Mouse (Mus musculus) midbrain, embryonic 15.5 days (tissue): ENCODE results near the gene Gclc. TPM values are rescaled to one million over a fixed set of nuclear protein-coding genes. Genes with fewer than 3 reads are reported as not detected.
A peak's percentile ranks its signal among the peaks of the same experiment; 100 is the strongest.

ENCODE experiments used
- ATAC-seq: fragments of 200-750 bp; cut with Nextera tagmentation; replicated peaks from 2 replicates; pipeline ENCODE4 v1.8.0; 2017; ENCODE audit warnings: moderate TSS enrichment
- H3K27ac ChIP-seq: fragments of 300-500 bp; sonication (generic); 2 replicates; pipeline ENCODE4 v1.5.1; 2015; ENCODE audit warnings: mild to moderate bottlenecking, inconsistent platforms
- H3K27me3 ChIP-seq: fragments of 300-500 bp; sonication (generic); replicated peaks from 2 replicates; pipeline ENCODE4 v1.6.1; 2015; ENCODE audit warnings: inconsistent platforms
- H3K36me3 ChIP-seq: fragments of 300-500 bp; sonication (generic); replicated peaks from 2 replicates; pipeline ENCODE4 v1.6.1; 2015; ENCODE audit warnings: inconsistent platforms
- H3K4me1 ChIP-seq: fragments of 300-500 bp; sonication (generic); 2 replicates; pipeline ENCODE4 v1.6.1; 2015; ENCODE audit warnings: inconsistent platforms
- H3K4me2 ChIP-seq: fragments of 300-500 bp; sonication (generic); 2 replicates; pipeline ENCODE4 v1.6.1; 2015; ENCODE audit warnings: inconsistent platforms, mild to moderate bottlenecking, moderate library complexity
- H3K4me3 ChIP-seq: fragments of 300-500 bp; sonication (generic); 2 replicates; pipeline ENCODE4 v1.5.1; 2015; ENCODE audit warnings: mild to moderate bottlenecking, inconsistent platforms
- H3K9ac ChIP-seq: fragments of 300-500 bp; sonication (generic); 2 replicates; pipeline ENCODE4 v1.6.1; 2015; ENCODE audit warnings: mild to moderate bottlenecking, inconsistent platforms
- H3K9me3 ChIP-seq: fragments of 300-500 bp; sonication (generic); 2 replicates; pipeline ENCODE4 v1.6.1; 2016; ENCODE audit warnings: inconsistent platforms
- WGBS: fragments of 180-500 bp; shearing (Covaris S2); methylation state at CpG from one replicate; pipeline ENCODE4 v1.1.7; 2015; ENCODE audit warnings: mixed read lengths; 5-methylcytosine and 5-hydroxymethylcytosine counted together
- polyA plus RNA-seq: library from polyadenylated mRNA; unstranded; fragments of >200 nt; fragmentation: Nextera tagmentation; extraction: Ambion mirVana; gene quantifications from 2 replicates; pipeline ENCODE4 v1.2.1, GENCODE M21; 2015

Gclc gene
- polyA plus RNA-seq, 1 experiment from 2014 or later, result 16.7 TPM

DNA sequence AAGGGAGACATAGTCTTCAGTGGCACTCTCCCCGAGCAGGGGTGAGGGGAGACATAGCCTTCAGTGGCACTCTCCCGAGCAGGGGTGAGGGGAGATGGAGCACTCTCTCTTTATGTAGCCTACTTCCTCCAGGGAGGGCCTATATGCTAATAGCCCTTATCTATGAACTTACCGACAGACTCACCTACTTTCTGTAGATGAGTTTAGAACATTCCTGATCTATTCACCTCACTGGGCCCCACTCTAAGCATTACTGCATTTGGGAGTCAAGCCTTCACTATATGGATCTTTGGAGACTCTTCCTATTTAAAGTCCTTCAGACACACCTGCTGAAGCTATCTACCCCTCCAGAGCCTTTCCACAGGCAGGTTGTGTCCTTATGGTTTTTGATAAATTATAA lies 52.1 kb downstream of the Gclc start:
- peak; percentile 71 for ATAC-seq

DNA sequence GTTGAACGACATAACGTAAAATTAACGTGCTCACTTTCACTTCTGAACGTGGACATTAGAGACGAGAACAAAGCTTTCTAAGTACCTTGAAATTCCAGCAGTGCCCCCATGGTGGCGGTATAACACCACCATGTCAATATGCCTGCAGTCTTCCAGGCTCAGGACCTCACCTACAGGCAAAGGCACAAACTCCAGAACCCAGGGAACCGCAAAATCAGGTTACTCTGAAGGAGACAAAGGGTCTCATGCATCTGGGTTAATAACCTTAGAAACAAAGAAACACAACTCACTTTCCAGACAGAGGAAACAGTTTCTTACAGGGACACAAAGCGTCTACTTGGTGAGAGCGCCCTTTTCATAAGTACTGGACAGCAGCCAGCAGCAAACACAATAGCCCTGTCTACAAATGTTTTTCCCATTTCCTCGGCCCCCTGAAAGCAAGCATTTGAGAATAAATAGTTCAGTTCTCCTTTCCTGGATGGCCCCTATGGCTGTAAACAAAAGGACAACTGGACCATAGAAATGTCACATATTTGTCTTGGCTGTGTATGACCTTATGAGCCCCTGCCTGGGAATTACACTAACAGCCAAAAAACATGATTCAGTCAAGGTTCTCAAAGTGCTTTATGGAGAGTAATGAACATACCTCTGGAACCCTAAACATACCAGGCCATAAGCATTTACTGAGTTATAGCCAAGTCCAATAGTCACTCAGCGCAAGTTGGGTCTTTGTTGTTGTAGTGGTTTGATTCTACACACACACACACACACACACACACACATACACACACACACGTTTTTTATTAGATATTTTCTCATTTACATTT lies 52.7 kb downstream of the Gclc start:
- 16% methylated on average over 12 of the region's 12 CpGs for WGBS
- Histone ChIP-seq H3K4me2 (peak overlapping the region; percentile 40; the same call in 1 of the 2 replicates), H3K9ac (no peak overlapping the region), H3K27ac (no peak overlapping the region), H3K27me3 (no peaks in the 10 kb centered on the region), H3K4me1 (peaks cover 9% of the 10 kb centered on the region), H3K36me3 (no peaks in the 10 kb centered on the region), H3K4me3 (no peak overlapping the region), H3K9me3 (no peaks in the 10 kb centered on the region)
- ATAC-seq, result peak; percentile 95

More for the DNA sequence above, 52.1 kb downstream of the Gclc start:
- Histone ChIP-seq H3K4me1 (peaks cover 9% of the 10 kb centered on the region), H3K27me3 (no peaks in the 10 kb centered on the region), H3K4me2 (peak overlapping the region; percentile 40; the same call in 1 of the 2 replicates), H3K27ac (no peak overlapping the region), H3K4me3 (no peak overlapping the region), H3K9ac (no peak overlapping the region), H3K9me3 (no peaks in the 10 kb centered on the region), H3K36me3 (no peaks in the 10 kb centered on the region)
- WGBS, result 40% methylated on average over 3 of the region's 3 CpGs

DNA sequence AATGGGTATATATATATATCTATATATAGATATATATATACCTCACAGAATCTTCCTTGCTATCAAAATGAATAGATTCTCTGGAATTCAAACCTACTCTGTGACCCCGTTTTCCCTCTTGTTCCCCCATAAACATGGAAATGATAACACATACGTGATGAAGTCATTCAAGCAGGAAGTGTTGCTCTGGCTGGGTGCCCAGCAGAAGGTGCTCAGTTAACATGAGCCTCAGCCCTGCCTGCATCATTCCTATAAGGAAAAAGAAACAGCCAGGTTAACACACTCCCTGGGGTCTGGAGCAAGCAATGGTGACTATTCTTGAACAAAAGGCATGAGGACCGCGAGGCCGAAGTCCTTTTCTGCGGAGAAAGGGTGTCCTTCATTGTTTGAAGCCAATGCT lies 54.1 kb downstream of the Gclc start:
- WGBS, result 86% methylated on average over 6 of the region's 6 CpGs
- Histone ChIP-seq H3K4me1 (peaks cover 9% of the 10 kb centered on the region), H3K4me2 (no peak overlapping the region), H3K27ac (no peak overlapping the region), H3K9ac (no peak overlapping the region), H3K9me3 (no peaks in the 10 kb centered on the region), H3K27me3 (no peaks in the 10 kb centered on the region), H3K36me3 (no peaks in the 10 kb centered on the region), H3K4me3 (no peak overlapping the region)
- ATAC-seq, result no peak

DNA sequence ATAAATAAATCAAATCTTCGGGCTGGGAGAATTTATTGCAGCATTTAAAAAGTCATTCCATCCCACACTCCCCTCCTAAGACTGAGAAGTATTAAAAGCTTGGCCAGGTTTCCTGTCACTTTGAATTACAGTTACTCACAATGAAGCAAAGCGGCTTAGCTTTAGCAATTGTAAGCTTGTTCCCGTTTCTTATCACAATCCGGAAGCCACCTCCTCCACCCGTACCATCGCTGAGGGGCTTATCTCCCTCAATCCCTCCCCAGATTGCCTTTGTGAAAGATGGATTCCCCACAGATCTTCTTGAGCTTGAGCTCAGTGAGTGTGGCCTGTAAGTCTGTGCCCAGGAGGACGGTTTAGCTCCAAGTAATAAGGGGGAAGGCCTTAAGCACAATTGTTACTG lies 64.5 kb downstream of the Gclc start:
- no peak overlapping the region for H3K4me3 ChIP-seq
- ATAC-seq, result 0 out of 2 replicates have a peak, but pooled peaks have one; percentile 33
- H3K27ac ChIP-seq, result no peak overlapping the region
- H3K9ac ChIP-seq, result no peak overlapping the region
- no peaks in the 10 kb centered on the region for H3K4me1 ChIP-seq
- H3K36me3 ChIP-seq, result no peaks in the 10 kb centered on the region
- 60% methylated on average over 7 of the region's 7 CpGs for WGBS
- H3K4me2 ChIP-seq, result no peak overlapping the region
- no peaks in the 10 kb centered on the region for H3K27me3 ChIP-seq
- H3K9me3 ChIP-seq, result no peaks in the 10 kb centered on the region

DNA sequence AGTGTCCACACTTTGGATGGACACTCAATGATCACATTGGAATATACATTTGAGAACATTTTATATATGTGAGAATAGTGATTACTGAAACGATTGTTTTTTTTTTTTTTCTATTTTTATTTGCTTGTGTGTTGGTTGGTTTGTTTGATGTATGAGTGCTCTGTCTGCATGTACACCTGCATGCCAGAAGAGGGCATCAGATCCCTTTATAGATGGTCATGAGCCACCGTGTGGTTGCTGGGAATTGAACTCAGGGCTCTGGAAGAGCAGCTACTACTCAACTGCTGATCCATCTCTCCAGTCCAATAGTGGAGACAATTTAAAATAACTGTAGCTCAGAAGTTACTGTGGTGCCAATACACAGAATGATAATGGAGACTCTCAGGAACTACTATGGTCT lies 65.0 kb downstream of the Gclc start:
- H3K27ac ChIP-seq, result no peak overlapping the region
- no peaks in the 10 kb centered on the region for H3K9me3 ChIP-seq
- no peak overlapping the region for H3K9ac ChIP-seq
- no peaks in the 10 kb centered on the region for H3K36me3 ChIP-seq
- no peak overlapping the region for H3K4me3 ChIP-seq
- H3K27me3 ChIP-seq, result no peaks in the 10 kb centered on the region
- 81% methylated on average over 2 of the region's 2 CpGs for WGBS
- H3K4me2 ChIP-seq, result no peak overlapping the region
- no peaks in the 10 kb centered on the region for H3K4me1 ChIP-seq
- no peak for ATAC-seq

DNA sequence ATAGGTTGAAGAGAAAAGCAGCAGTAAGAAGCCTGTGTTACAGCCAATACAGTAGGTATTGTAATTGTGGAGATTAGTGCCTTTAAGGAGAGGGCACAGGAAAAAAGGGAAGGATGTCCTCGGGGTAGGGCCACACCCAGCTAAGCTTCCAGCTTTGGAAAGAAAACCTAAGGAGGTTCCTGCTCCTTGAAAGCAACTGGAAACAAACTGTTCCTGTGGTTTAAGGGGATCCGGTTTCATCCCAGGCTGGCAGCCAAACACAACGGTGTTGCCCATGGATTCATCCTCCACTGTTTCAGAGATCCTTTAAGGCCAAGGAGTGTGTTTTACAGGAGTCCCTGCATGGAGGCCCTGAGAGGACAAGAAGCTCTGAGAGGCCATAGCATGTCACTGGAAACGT lies 66.5 kb downstream of the Gclc start:
- no peak for ATAC-seq
- Histone ChIP-seq H3K9me3 (no peaks in the 10 kb centered on the region), H3K27ac (no peak overlapping the region), H3K4me3 (no peak overlapping the region), H3K27me3 (no peaks in the 10 kb centered on the region), H3K36me3 (no peaks in the 10 kb centered on the region), H3K4me2 (no peak overlapping the region), H3K9ac (no peak overlapping the region), H3K4me1 (0 out of 2 replicates have a peak, but pooled peaks cover 2% of the 10 kb centered on the region)
- WGBS, result 74% methylated on average over 4 of the region's 4 CpGs

DNA sequence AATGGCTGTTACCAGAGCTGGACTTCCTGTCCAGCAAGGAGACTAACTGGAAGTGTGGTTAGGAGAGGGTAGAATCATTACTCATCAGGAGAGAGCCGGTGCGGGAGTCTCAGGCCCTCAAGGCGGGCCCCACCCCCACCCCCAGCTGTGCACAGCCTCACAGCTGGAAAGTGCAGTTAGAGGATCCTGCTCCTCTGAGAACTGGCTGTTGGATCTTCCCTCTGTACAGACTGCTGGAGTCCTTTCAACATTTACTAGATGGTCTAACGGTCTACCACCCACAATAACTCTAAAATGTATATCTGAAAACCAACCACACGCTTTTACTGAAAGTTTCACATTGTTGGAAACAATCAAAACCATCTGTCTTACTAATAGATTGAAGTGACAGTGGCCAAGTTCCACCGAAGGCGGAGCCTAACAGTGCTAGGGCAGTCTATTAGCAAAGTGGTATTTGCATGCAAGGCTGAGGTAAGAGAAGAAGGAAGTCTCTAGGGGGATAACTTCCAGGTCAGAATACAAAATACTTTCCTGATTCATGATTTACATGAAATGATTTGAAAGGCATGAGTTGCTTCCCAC lies 71.1 kb downstream of the Gclc start:
- Histone ChIP-seq H3K36me3 (no peaks in the 10 kb centered on the region), H3K27ac (no peak overlapping the region), H3K9me3 (no peaks in the 10 kb centered on the region), H3K27me3 (no peaks in the 10 kb centered on the region), H3K4me3 (no peak overlapping the region), H3K4me2 (no peak overlapping the region), H3K4me1 (0 out of 2 replicates have a peak, but pooled peaks cover 2% of the 10 kb centered on the region), H3K9ac (no peak overlapping the region)
- ATAC-seq, result no peak
- 19% methylated on average over 7 of the region's 7 CpGs for WGBS

DNA sequence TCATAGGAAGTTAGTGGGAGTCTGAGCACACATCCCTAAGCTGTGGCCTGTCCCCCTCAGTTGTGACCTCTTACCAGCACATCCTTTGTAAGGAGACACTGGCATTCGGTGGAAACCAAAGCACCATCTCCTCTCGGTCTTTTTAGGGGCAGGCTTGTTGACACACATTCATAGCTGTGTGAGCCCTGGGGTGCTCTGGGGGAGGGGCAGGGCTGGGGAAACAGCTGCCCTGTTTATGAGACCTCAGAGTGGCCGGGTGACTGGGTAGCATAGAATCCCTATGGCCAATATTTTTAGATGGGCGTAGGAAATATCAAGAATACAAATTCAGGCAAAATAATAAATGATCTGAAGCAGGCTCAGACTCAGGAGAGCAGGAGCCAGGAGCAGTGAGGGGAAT lies 71.9 kb downstream of the Gclc start:
- Histone ChIP-seq H3K4me1 (0 out of 2 replicates have a peak, but pooled peaks cover 2% of the 10 kb centered on the region), H3K9ac (no peak overlapping the region), H3K27me3 (no peaks in the 10 kb centered on the region), H3K4me2 (no peak overlapping the region), H3K4me3 (no peak overlapping the region), H3K36me3 (no peaks in the 10 kb centered on the region), H3K27ac (no peak overlapping the region), H3K9me3 (no peaks in the 10 kb centered on the region)
- 39% methylated on average over 4 of the region's 4 CpGs for WGBS
- no peak for ATAC-seq

DNA sequence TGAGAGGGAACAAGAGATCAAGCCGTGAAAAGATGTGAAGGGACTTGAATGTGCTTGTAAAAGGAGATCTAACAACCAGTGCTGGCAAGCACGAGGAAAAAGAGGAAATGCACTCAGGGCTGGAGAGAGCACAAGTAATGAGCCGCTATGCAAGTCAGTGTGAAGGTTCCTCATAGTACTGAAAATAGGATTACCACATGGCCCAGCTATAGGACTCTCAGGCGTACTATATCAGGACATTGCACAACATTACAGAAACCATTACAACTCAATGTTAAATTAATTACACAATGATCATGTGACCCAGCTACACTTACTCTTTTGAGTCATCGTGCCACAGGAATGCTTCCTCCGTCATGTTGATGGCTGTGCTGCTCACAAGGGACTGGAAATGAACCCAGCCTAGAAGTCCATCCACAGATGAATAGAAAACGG lies 74.2 kb downstream of the Gclc start:
- H3K9ac ChIP-seq, result no peak overlapping the region
- no peak overlapping the region for H3K27ac ChIP-seq
- no peaks in the 10 kb centered on the region for H3K27me3 ChIP-seq
- no peaks in the 10 kb centered on the region for H3K36me3 ChIP-seq
- ATAC-seq, result no peak
- H3K4me3 ChIP-seq, result no peak overlapping the region
- no peak overlapping the region for H3K4me2 ChIP-seq
- no peaks in the 10 kb centered on the region for H3K9me3 ChIP-seq
- 73% methylated on average over 7 of the region's 7 CpGs for WGBS
- H3K4me1 ChIP-seq, result 0 out of 2 replicates have a peak, but pooled peaks cover 2% of the 10 kb centered on the region

DNA sequence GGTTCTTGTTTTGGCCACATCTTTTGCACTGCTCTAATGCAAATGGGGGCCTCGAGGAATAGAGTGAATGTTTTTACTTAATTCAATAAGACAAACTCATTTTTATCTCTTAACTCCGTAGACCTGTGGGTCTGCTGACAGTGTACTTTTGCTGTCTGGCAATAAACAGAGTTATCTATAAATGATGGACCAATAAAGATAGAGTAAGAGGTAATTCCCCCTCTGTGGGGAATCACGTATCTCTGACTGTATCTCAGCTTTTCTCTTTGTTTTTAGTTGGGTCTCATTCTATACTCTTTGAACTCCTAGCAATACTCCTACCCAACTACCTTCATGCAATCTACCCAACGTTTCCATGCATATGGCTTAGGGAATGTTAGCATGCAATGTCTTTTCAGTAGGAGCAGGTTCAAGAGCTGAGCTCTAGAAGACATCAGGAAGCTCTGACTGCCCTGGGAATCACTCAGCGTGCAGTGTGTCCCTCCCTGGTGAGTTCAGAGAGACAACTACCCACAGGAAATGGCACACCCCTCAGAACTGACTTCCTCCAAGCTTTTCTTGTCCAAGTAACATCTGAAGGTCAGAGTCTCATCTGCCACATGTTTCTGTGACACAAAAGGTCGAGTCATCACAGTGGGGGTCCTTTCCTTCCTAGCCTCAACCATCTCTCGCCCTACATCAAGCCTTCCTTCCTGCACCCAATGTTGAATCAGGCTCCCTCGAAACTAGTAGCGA lies 80.1 kb downstream of the Gclc start:
- 75% methylated on average over 9 of the region's 9 CpGs for WGBS
- ATAC-seq, result no peak
- H3K36me3 ChIP-seq, result no peaks in the 10 kb centered on the region
- no peaks in the 10 kb centered on the region for H3K27me3 ChIP-seq
- no peak overlapping the region for H3K4me2 ChIP-seq
- no peaks in the 10 kb centered on the region for H3K9me3 ChIP-seq
- H3K4me1 ChIP-seq, result no peaks in the 10 kb centered on the region
- no peak overlapping the region for H3K9ac ChIP-seq
- H3K27ac ChIP-seq, result no peak overlapping the region
- no peak overlapping the region for H3K4me3 ChIP-seq

DNA sequence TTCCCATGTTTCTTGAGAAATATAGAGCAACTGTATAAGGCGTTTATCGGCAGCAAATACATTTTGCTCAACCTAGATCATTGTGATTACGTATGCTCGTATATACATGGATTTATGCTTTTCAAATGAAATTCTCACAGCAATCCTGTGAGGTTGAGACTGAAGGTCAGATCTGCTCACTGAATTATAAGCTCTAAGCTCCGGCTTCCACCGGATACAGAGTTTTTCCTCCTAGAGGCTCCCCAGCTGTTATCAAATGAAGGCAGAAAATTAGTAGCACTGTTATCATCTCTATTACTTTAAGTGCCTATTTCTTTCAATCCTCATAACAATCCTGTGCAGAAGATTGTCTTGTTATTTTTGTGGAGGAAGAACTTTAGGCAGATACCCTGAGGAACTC lies 80.8 kb downstream of the Gclc start:
- WGBS, result 88% methylated on average over 6 of the region's 6 CpGs
- Histone ChIP-seq H3K4me3 (no peak overlapping the region), H3K36me3 (no peaks in the 10 kb centered on the region), H3K27me3 (no peaks in the 10 kb centered on the region), H3K4me1 (no peaks in the 10 kb centered on the region), H3K9me3 (no peaks in the 10 kb centered on the region), H3K27ac (no peak overlapping the region), H3K9ac (no peak overlapping the region), H3K4me2 (no peak overlapping the region)
- ATAC-seq, result no peak

DNA sequence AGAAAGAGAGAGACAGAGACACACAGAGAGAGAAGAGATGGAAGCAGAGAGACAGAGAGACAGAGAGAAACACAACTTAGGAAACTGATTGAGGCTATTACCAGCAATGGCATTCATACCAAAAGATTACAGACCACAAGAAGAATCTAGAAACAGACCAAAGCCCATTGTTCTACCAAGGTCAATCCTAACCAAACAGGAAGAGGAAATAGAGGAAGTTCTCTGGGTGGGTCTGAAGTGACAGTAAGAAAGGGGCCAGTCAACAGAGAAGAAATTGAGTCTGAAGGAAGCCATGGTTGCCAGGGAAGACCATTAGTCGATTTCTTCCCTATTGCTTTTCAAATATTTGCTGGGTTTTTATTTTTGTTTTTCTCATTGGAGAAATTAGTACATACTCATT lies 81.4 kb downstream of the Gclc start:
- H3K4me1 ChIP-seq, result no peaks in the 10 kb centered on the region
- H3K9ac ChIP-seq, result no peak overlapping the region
- no peak overlapping the region for H3K4me2 ChIP-seq
- no peak overlapping the region for H3K27ac ChIP-seq
- H3K9me3 ChIP-seq, result no peaks in the 10 kb centered on the region
- ATAC-seq, result no peak
- H3K36me3 ChIP-seq, result no peaks in the 10 kb centered on the region
- 85% methylated on average over 1 of the region's 1 CpGs for WGBS
- no peak overlapping the region for H3K4me3 ChIP-seq
- no peaks in the 10 kb centered on the region for H3K27me3 ChIP-seq
